Comparison of ENCODE assay signal across 18 mouse cellular contexts in genomic region chr7:26917114-26917513, GRCm38 (mm10). TPM values are rescaled to one million over a fixed set of nuclear protein-coding genes. Genes with fewer than 3 reads are reported as not detected.
A peak's percentile ranks its signal among the peaks of the same experiment; 100 is the strongest.
DNase-seq lines count a peak whose midpoint lies in the region; ATAC-seq and TF ChIP-seq lines count a peak whose summit lies in the region.
"Not testable (repeated sequence)": the region's sequence is repeated elsewhere in the genome, so short reads cannot be mapped to it uniquely, and the experiment has no call there.
"Had no signal": no experiment of that assay in that cellular context is flagged by ENCODE, and none has a peak within 500 bp of the region (broad histone marks: within the 10 kb centered on the region; RNA-seq: fewer than 3 reads in every experiment).

No protein-coding gene starts in this region.

- 13% methylated on average over 2 of the region's 2 CpGs for WGBS in liver, adult 2 months
- 36% methylated on average over 2 of the region's 2 CpGs for WGBS in liver, embryonic 16.5 days (ENCODE audit: insufficient replicate concordance)
- WGBS in liver, postnatal 0 days (ENCODE audit: insufficient replicate concordance): 20% methylated on average over 2 of the region's 2 CpGs

- DNase-seq in heart, adult 11 months: peak; percentile 22
- DNase-seq in liver, adult 2 months (ENCODE audit: extremely low read depth, low read depth, low spot score): peak; percentile 83
- DNase-seq in liver, postnatal 0 days: not testable (repeated sequence)

- TF ChIP-seq EP300 in liver, postnatal 0 days (IDR thresholded peaks at IDR 0.05; ENCODE audit: low read depth): not testable (repeated sequence)

- H3K27ac ChIP-seq in liver, adult 2 months (replicated peaks; ENCODE audit: insufficient read depth, low read depth, low read length); liver, embryonic 16.5 days (ENCODE audit: low read length); liver, postnatal 0 days (ENCODE audit: low read depth): not testable (repeated sequence)

- not testable (repeated sequence) for H3K4me1 ChIP-seq in liver, adult 2 months (ENCODE audit: control insufficient read depth, insufficient read depth, low read length); liver, embryonic 16.5 days (ENCODE audit: control insufficient read depth, low read depth, low read length); liver, postnatal 0 days (ENCODE audit: insufficient read depth)

- H3K36me3 ChIP-seq in liver, adult 2 months (ENCODE audit: control insufficient read depth, insufficient read depth, low read length); liver, embryonic 16.5 days (ENCODE audit: control insufficient read depth, insufficient read depth); liver, postnatal 0 days (replicated peaks; ENCODE audit: insufficient read depth, low read length): not testable (repeated sequence)

- ATAC-seq in liver, embryonic 16.5 days (ENCODE audit: low read depth): peak; percentile 55; the same call in 1 of the 2 replicates
- peak; percentile 43 for ATAC-seq in liver, postnatal 0 days

- not testable (repeated sequence) for TF ChIP-seq POLR2A in liver, adult 2 months (IDR thresholded peaks at IDR 0.05; ENCODE audit: extremely low read depth, insufficient read depth, low read length)

- H3K79me2 ChIP-seq in liver, adult 2 months (ENCODE audit: control insufficient read depth, insufficient read depth, low read length): not testable (repeated sequence)

- not testable (repeated sequence) for H3K4me3 ChIP-seq in liver, adult 2 months (ENCODE audit: insufficient read depth, low read depth, low read length); liver, embryonic 16.5 days (ENCODE audit: low read depth, low read length); liver, postnatal 0 days (ENCODE audit: low read depth, low read length)

- not testable (repeated sequence) for H3K9ac ChIP-seq in liver, adult 2 months (ENCODE audit: low read depth, low read length); liver, embryonic 16.5 days (ENCODE audit: low read depth, low read length); liver, postnatal 0 days (replicated peaks)

- not testable (repeated sequence) for H3K9me3 ChIP-seq in liver, embryonic 16.5 days (replicated peaks; ENCODE audit: control insufficient read depth, low read length); liver, postnatal 0 days (ENCODE audit: low read length)

- H3K27me3 ChIP-seq in liver, adult 2 months (ENCODE audit: control insufficient read depth, insufficient read depth, low read length); liver, embryonic 16.5 days (ENCODE audit: control insufficient read depth, insufficient read depth, low read depth, low read length); liver, postnatal 0 days (ENCODE audit: insufficient read depth, low read length): not testable (repeated sequence)

- not testable (repeated sequence) for TF ChIP-seq CTCF in liver, adult 2 months (IDR thresholded peaks at IDR 0.05; ENCODE audit: low read depth, low read length); liver, postnatal 0 days (IDR thresholded peaks at IDR 0.05; ENCODE audit: low read depth)

- H3K4me2 ChIP-seq in liver, embryonic 16.5 days (ENCODE audit: low read depth, low read length); liver, postnatal 0 days (ENCODE audit: low read depth, low read length): not testable (repeated sequence)

RNA-seq across cellular contexts. Expression of gene Cyp2a22, which starts 22.1 kb away (rescaled TPM):
- total RNA-seq in liver, adult 2 months (2014; rRNA removed): 36.9 and 78.1 TPM in 2 replicates
- polyA plus RNA-seq in liver, adult 2 months (2012; rRNA removed): 27.6 and 96.1 TPM in 2 replicates
- 2.5 and 2.9 TPM in 2 replicates for polyA plus RNA-seq in liver, embryonic 16.5 days (2015; fragmentation: Nextera tagmentation; extraction: Ambion mirVana)
- polyA plus RNA-seq in liver, postnatal 0 days (2015; fragmentation: Nextera tagmentation; extraction: Ambion mirVana): 19.3 and 19.6 TPM in 2 replicates
- total RNA-seq: adrenal gland, adult 18-20 months; adrenal gland, adult 2 months; adrenal gland, adult 8-10 months; adrenal gland, postnatal 25 days; adrenal gland, postnatal 36 days; CH12.LX; ES-E14; MEL had no signal
- polyA plus RNA-seq: activated CD4-positive, CD25-positive, alpha-beta regulatory T cell, adult 4 months; adrenal gland, adult 2 months; brain, embryonic 14.5 days; C2C12; CD4-positive, CD25-positive, alpha-beta regulatory T cell, adult 4 months; G1E; Patski had no signal
